Mouse (Mus musculus) ES-E14 (cell line): ENCODE measurements at regions not wholly inside any gene's neighbourhood (a gene's known extent, or its start where the extent isn't known, plus 50 kb on each side); places are given as distances from the start of the nearest gene placed in this dataset.

Source experiments
- CHD2 ChIP-seq: IDR thresholded peaks from 2 replicates; pipeline ENCODE4 v1.6.1; 2014; ENCODE audit warnings: mild to moderate bottlenecking, low read depth, low read length, inconsistent platforms
- HCFC1 ChIP-seq: IDR thresholded peaks from 2 replicates; pipeline ENCODE4 v1.6.1; 2012; ENCODE audit warnings: low read length, inconsistent platforms, borderline replicate concordance; ENCODE audit not compliant: insufficient read depth
- MAFK ChIP-seq: IDR thresholded peaks from 2 replicates; pipeline ENCODE4 v1.6.1; 2014; ENCODE audit warnings: mild to moderate bottlenecking, low read depth, low read length, inconsistent platforms; ENCODE audit not compliant: insufficient read depth
- ZNF384 ChIP-seq: IDR thresholded peaks from 2 replicates; pipeline ENCODE4 v1.6.1; 2012; ENCODE audit warnings: low read depth, low read length, inconsistent platforms

- TF ChIP-seq HCFC1 (no peak), ZNF384 (no peak), MAFK (no peak), CHD2 (no peak)
Measured at GRCm38 (mm10) chr19:54116829-54117228, 72.9 kb downstream of the Adra2a start.
